Mouse (Mus musculus): Measurements from ENCODE around the gene Mad2l1. TPM values are rescaled to one million over a fixed set of nuclear protein-coding genes. Genes with fewer than 3 reads are reported as not detected.

Gene Mad2l1
- polyA plus RNA-seq (2012; rRNA removed; ENCODE audit: low replicate concordance): 2.0 and 2.6 TPM in 2 replicates

GRCm38 (mm10) chr6:66535028-66535862, at the start of gene Mad2l1:
TSS of gene Mad2l1 (plus strand) at chr6:66535390.

GRCm38 (mm10) chr6:66559996-66560395, 24.8 kb downstream of the Mad2l1 start, which contains the start of gene Vmn1r32:
TSS of gene Vmn1r32 (minus strand) at chr6:66560096.

Other genes with a start within 250 kb of the Mad2l1 start
- gene Vmn1r32, start 24.7 kb downstream of the Mad2l1 start, polyA plus RNA-seq (2012; rRNA removed; ENCODE audit: low replicate concordance): 0.11 and 0.12 TPM in 2 replicates
- gene Vmn1r33, start 82.9 kb downstream of the Mad2l1 start, polyA plus RNA-seq (2012; rRNA removed; ENCODE audit: low replicate concordance): not detected in 2 replicates
- not detected in 2 replicates for gene Vmn1r34, start 108.5 kb downstream of the Mad2l1 start, polyA plus RNA-seq (2012; rRNA removed; ENCODE audit: low replicate concordance)
- 0.07 TPM in 1 of 2 replicates, not detected in the other for gene Vmn1r35, start 150.5 kb downstream of the Mad2l1 start, polyA plus RNA-seq (2012; rRNA removed; ENCODE audit: low replicate concordance)
- not detected in 2 replicates for gene Vmn1r36, start 183.8 kb downstream of the Mad2l1 start, polyA plus RNA-seq (2012; rRNA removed; ENCODE audit: low replicate concordance)
- gene Vmn1r37, start 194.0 kb downstream of the Mad2l1 start, polyA plus RNA-seq (2012; rRNA removed; ENCODE audit: low replicate concordance): not detected in 2 replicates
- gene Vmn1r38, start 247.2 kb downstream of the Mad2l1 start, polyA plus RNA-seq (2012; rRNA removed; ENCODE audit: low replicate concordance): 0.04 and 0.27 TPM in 2 replicates

Data from mammary gland, adult 2 months (tissue).